Mouse (Mus musculus): ENCODE data around the gene Zfand6.

Gene Zfand6

GRCm38 (mm10) chr7:84594087-84594916, 95.5 kb downstream of the Zfand6 start:
- DNase-seq (ENCODE audit: low read depth, low spot score): peak; percentile 65

DNA sequence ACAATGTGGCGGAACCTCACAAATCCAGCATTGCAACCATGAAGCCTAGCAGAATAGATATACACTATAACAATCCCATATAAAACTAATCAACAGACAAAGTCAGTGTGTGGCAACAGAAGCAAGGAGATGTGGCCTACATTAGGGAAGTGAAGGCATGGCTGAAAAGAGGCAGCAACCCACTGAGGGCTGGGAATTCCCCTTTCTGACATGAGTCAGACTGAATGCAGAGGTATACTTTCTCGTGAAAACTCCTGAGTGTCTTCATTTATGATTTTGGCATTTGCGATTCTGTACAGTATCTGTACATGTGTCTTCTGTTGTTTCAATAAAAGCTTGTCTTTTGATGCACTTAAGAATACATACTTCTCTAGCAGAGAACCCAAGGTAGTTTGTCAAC, 98.4 kb downstream of the Zfand6 start:
- no peak for DNase-seq (ENCODE audit: low read depth, low spot score)

DNA sequence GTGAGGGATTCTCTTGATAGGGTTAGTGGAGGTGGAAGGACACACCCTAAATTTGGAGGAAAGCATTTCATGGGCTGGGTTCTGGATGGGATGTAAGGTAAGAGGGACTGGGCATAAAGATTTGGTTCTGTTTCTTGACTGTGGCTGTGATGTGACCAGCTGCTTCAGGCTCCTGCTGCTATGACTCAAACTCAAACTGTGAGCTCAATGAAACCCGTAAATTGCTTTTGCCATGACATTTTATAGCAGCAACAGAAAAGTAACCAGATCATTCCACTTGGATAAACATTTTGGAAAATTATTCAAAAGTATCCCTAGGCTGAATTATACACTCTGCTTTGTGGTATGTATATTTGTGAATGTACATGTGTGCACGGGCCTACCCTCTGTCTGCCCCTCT, 99.1 kb downstream of the Zfand6 start:
- DNase-seq (ENCODE audit: low read depth, low spot score): no peak

DNA sequence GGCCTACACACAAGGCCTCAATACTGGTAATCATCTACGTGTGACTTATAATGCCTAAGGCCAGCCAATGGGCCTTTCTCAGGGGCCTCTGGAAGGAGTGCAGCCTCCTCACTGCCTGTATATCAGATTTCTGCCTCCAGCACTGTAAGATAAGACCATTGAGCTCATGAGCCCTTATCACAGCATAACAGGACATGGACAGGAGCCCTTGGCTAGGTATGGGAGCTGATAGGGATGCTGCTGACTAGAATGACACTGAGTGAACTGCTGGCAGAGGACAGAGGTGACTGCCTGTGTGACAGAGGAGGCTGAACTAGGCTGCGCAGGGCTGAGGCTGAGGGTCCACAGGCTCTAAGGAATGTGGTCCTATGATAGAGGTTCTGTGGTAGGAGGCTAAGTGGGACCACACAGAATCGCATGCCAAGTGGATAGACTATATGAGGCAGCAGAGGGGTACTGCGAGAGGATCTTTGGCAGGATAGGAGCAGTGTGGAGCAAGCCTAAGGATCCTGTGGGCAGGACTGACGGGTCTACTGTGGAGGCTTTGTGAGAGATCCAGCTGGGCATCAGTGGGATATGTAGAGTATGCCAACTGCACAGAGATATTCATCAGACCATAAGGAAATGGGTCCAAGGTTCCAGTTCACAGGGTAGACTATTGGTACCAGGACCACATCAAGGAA, 102.5 kb downstream of the Zfand6 start:
- no peak for DNase-seq (ENCODE audit: low read depth, low spot score)

- no peak for DNase-seq (ENCODE audit: low read depth, low spot score)
These were observed 103.2 kb downstream of the Zfand6 start for GRCm38 (mm10) chr7:84586360-84587100.

- DNase-seq (ENCODE audit: low read depth, low spot score): no peak
These were observed 104.7 kb downstream of the Zfand6 start for GRCm38 (mm10) chr7:84585086-84585485.

- no peak for DNase-seq (ENCODE audit: low read depth, low spot score)
These were observed 110.0 kb downstream of the Zfand6 start for GRCm38 (mm10) chr7:84579769-84580168.

- no peak for DNase-seq (ENCODE audit: low read depth, low spot score)
These were observed 110.9 kb downstream of the Zfand6 start for GRCm38 (mm10) chr7:84578841-84579240.

- DNase-seq (ENCODE audit: low read depth, low spot score): no peak
These were observed 112.7 kb downstream of the Zfand6 start for GRCm38 (mm10) chr7:84577034-84577433.

DNA sequence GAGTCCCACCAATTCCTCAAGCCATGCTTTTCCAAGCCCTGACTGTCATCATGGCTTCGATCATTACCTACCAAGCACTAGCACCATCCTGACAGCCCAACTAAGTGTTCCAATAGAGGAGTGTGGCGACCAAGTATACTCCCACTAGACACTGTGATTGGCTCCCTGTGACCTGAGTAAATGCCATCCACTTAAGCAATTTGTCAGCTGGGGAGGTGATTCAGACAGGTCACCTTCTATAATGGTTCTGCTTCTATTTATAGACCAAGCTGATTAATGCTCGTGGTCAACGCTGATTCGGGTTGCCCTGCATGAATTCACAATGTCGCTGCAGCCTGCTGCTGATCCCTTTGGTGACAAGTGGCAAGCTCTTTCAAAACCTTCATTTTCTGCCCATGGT, 123.6 kb downstream of the Zfand6 start:
- no peak for DNase-seq (ENCODE audit: low read depth, low spot score)

- DNase-seq (ENCODE audit: low read depth, low spot score): no peak
These were observed 125.5 kb downstream of the Zfand6 start for GRCm38 (mm10) chr7:84564236-84564635.
